Mouse (Mus musculus) heart, embryonic 13.5 days (tissue): ENCODE results near the gene Myo15. TPM values are rescaled to one million over a fixed set of nuclear protein-coding genes. Genes with fewer than 3 reads are reported as not detected.
"Not testable (repeated sequence)": the region's sequence is repeated elsewhere in the genome, so short reads cannot be mapped to it uniquely, and the experiment has no call there.

Experiments
- ATAC-seq: fragments of 200-750 bp; cut with Nextera tagmentation; 2 replicates; pipeline ENCODE4 v1.8.0; 2017; ENCODE audit warnings: moderate TSS enrichment; ENCODE audit not compliant: insufficient number of reproducible peaks, low FRiP score, low TSS enrichment; ENCODE audit errors: extremely low read depth
- H3K27ac ChIP-seq: fragments of 300-500 bp; sonication (generic); replicated peaks from 2 replicates; pipeline ENCODE4 v1.5.1; 2015; ENCODE audit warnings: moderate library complexity, mild to moderate bottlenecking, inconsistent platforms
- H3K27me3 ChIP-seq: fragments of 300-500 bp; sonication (generic); replicated peaks from 2 replicates; pipeline ENCODE4 v1.6.1; 2015; ENCODE audit warnings: mild to moderate bottlenecking, inconsistent platforms
- H3K36me3 ChIP-seq: fragments of 300-500 bp; sonication (generic); 2 replicates; pipeline ENCODE4 v1.6.1; 2015; ENCODE audit warnings: mild to moderate bottlenecking, inconsistent platforms
- H3K4me1 ChIP-seq: fragments of 300-500 bp; sonication (generic); 2 replicates; pipeline ENCODE4 v1.6.1; 2015; ENCODE audit warnings: inconsistent platforms
- H3K4me2 ChIP-seq: fragments of 300-500 bp; sonication (generic); 2 replicates; pipeline ENCODE4 v1.6.1; 2015; ENCODE audit warnings: inconsistent platforms, mild to moderate bottlenecking, moderate library complexity
- H3K4me3 ChIP-seq: fragments of 300-500 bp; sonication (generic); 2 replicates; pipeline ENCODE4 v1.5.1; 2015; ENCODE audit warnings: moderate library complexity, mild to moderate bottlenecking, inconsistent platforms
- H3K9ac ChIP-seq: fragments of 300-500 bp; sonication (generic); 2 replicates; pipeline ENCODE4 v1.6.1; 2015; ENCODE audit warnings: inconsistent platforms, mild to moderate bottlenecking, moderate library complexity
- H3K9me3 ChIP-seq: fragments of 300-500 bp; sonication (generic); 2 replicates; pipeline ENCODE4 v1.6.1; 2016; ENCODE audit warnings: inconsistent platforms
- WGBS: fragments of 180-500 bp; shearing (Covaris S2); methylation state at CpG from one replicate; pipeline ENCODE4 v1.1.7; 2015; ENCODE audit warnings: mixed read lengths; 5-methylcytosine and 5-hydroxymethylcytosine counted together
- polyA plus RNA-seq: library from polyadenylated mRNA; unstranded; fragments of >200 nt; fragmentation: Nextera tagmentation; extraction: Ambion mirVana; gene quantifications from 2 replicates; pipeline ENCODE4 v1.2.1, GENCODE M21; 2015

Myo15 gene
- polyA plus RNA-seq, 1 experiment from 2014 or later: 0.05 TPM

- no peaks in the 10 kb centered on the region for H3K9me3 ChIP-seq
- H3K4me2 ChIP-seq: peak overlapping the region; percentile 40
- peak overlapping the region; percentile 37; the same call in 1 of the 2 replicates for H3K9ac ChIP-seq
- peaks cover 81% of the 10 kb centered on the region for H3K36me3 ChIP-seq
- H3K27me3 ChIP-seq: no peaks in the 10 kb centered on the region
- WGBS: 32% methylated on average over 3 of the region's 3 CpGs
- H3K27ac ChIP-seq: peak overlapping the region; percentile 71
- no peak; the same call in 1 of the 2 replicates for ATAC-seq
- peaks cover 69% of the 10 kb centered on the region for H3K4me1 ChIP-seq
- H3K4me3 ChIP-seq: no peak overlapping the region
These were observed 79.0 kb downstream of the Myo15 start for GRCm38 (mm10) chr11:60548112-60548511.

GRCm38 (mm10) chr11:60553091-60553490 is 84.0 kb downstream of the Myo15 start:
- no peaks in the 10 kb centered on the region for H3K27me3 ChIP-seq
- ATAC-seq: no peak
- peaks cover 96% of the 10 kb centered on the region for H3K36me3 ChIP-seq
- H3K4me3 ChIP-seq: no peak overlapping the region
- no peak overlapping the region for H3K27ac ChIP-seq
- no peak overlapping the region for H3K9ac ChIP-seq
- no peaks in the 10 kb centered on the region for H3K9me3 ChIP-seq
- no peak overlapping the region for H3K4me2 ChIP-seq
- peaks cover 20% of the 10 kb centered on the region for H3K4me1 ChIP-seq

- H3K9me3 ChIP-seq: no peaks in the 10 kb centered on the region
- H3K9ac ChIP-seq: no peak overlapping the region
- no peak for ATAC-seq
- H3K4me2 ChIP-seq: no peak overlapping the region
- no peak overlapping the region for H3K27ac ChIP-seq
- H3K27me3 ChIP-seq: no peaks in the 10 kb centered on the region
- H3K36me3 ChIP-seq: peaks cover 71% of the 10 kb centered on the region
- WGBS: 94% methylated on average over 3 of the region's 3 CpGs
- no peak overlapping the region for H3K4me3 ChIP-seq
- H3K4me1 ChIP-seq: 0 out of 2 replicates have a peak, but pooled peaks cover 3% of the 10 kb centered on the region
These were observed 88.5 kb downstream of the Myo15 start for GRCm38 (mm10) chr11:60557675-60558074.

GRCm38 (mm10) chr11:60559342-60559741 is 90.2 kb downstream of the Myo15 start:
- 11% methylated on average over 3 of the region's 3 CpGs for WGBS
- H3K9ac ChIP-seq: no peak overlapping the region

GRCm38 (mm10) chr11:60574006-60574405 is 104.9 kb downstream of the Myo15 start:
- H3K27me3 ChIP-seq, H3K4me1 ChIP-seq, H3K4me2 ChIP-seq, H3K36me3 ChIP-seq, ATAC-seq, H3K27ac ChIP-seq, H3K4me3 ChIP-seq, H3K9ac ChIP-seq, H3K9me3 ChIP-seq: not testable (repeated sequence)
- 75% methylated on average over 12 of the region's 12 CpGs for WGBS

More at GRCm38 (mm10) chr11:60559342-60559741, 90.2 kb downstream of the Myo15 start:
- no peak overlapping the region for H3K4me3 ChIP-seq
- no peak for ATAC-seq
- H3K36me3 ChIP-seq: peaks cover 54% of the 10 kb centered on the region
- no peak overlapping the region for H3K27ac ChIP-seq
- H3K9me3 ChIP-seq: no peaks in the 10 kb centered on the region
- no peaks in the 10 kb centered on the region for H3K27me3 ChIP-seq
- H3K4me1 ChIP-seq: 0 out of 2 replicates have a peak, but pooled peaks cover 3% of the 10 kb centered on the region
- H3K4me2 ChIP-seq: no peak overlapping the region

Other genes with a start within 250 kb of the Myo15 start
- 34.4 and 41.8 TPM in 2 replicates for gene Srebf1, start 246.8 kb upstream of the Myo15 start, polyA plus RNA-seq
- 27.5 and 28.7 TPM in 2 replicates for gene Tom1l2, start 116.4 kb upstream of the Myo15 start, polyA plus RNA-seq
- 2.4 TPM in 2 replicates for gene Drc3, start 116.0 kb upstream of the Myo15 start, polyA plus RNA-seq
- 15.1 and 17.6 TPM in 2 replicates for gene Gid4, start 52.2 kb upstream of the Myo15 start, polyA plus RNA-seq
- 50.2 and 54.0 TPM in 2 replicates for gene Atpaf2, start 50.9 kb upstream of the Myo15 start, polyA plus RNA-seq
- gene Drg2, start 14.7 kb upstream of the Myo15 start, polyA plus RNA-seq: 70.9 and 72.3 TPM in 2 replicates
- gene Alkbh5, start 67.0 kb downstream of the Myo15 start, polyA plus RNA-seq: 32.1 and 35.8 TPM in 2 replicates
- 34.0 and 34.1 TPM in 2 replicates for gene Llgl1, start 230.4 kb downstream of the Myo15 start, polyA plus RNA-seq